Mouse (Mus musculus) hindbrain, postnatal 0 days (tissue): ENCODE measurements around the gene Dpp4. TPM values are rescaled to one million over a fixed set of nuclear protein-coding genes. Genes with fewer than 3 reads are reported as not detected.

Experiments
- ATAC-seq: fragments of 200-750 bp; cut with Nextera tagmentation; 2 replicates; pipeline ENCODE4 v1.8.0; 2017; ENCODE audit warnings: mild to moderate bottlenecking, moderate TSS enrichment, moderate library complexity
- DNase-seq: peaks from one replicate; pipeline ENCODE4 v3.0.0-alpha.2; 2015; ENCODE audit warnings: low spot score
- H3K27ac ChIP-seq: fragments of 300-500 bp; sonication (generic); 2 replicates; pipeline ENCODE4 v1.5.1; 2014; ENCODE audit warnings: mild to moderate bottlenecking
- H3K27me3 ChIP-seq: fragments of 300-500 bp; sonication (generic); 2 replicates; pipeline ENCODE4 v1.6.1; 2014; ENCODE audit warnings: low read length, mixed read lengths; ENCODE audit not compliant: insufficient read depth
- H3K36me3 ChIP-seq: fragments of 300-500 bp; sonication (generic); 2 replicates; pipeline ENCODE4 v1.6.1; 2014; ENCODE audit warnings: low read length, mixed read lengths; ENCODE audit not compliant: insufficient read depth
- H3K4me1 ChIP-seq: fragments of 300-500 bp; sonication (generic); 2 replicates; pipeline ENCODE4 v1.6.1; 2014; ENCODE audit warnings: antibody characterized with exemption, low read length, mixed read lengths; ENCODE audit not compliant: insufficient read depth
- H3K4me2 ChIP-seq: fragments of 300-500 bp; sonication (generic); 2 replicates; pipeline ENCODE4 v1.6.1; 2014; ENCODE audit warnings: low read depth, mild to moderate bottlenecking, low read length, moderate library complexity, mixed read lengths
- H3K4me3 ChIP-seq: fragments of 300-500 bp; sonication (generic); 2 replicates; pipeline ENCODE4 v1.5.1; 2014; ENCODE audit warnings: low read length
- H3K9ac ChIP-seq: fragments of 300-500 bp; sonication (generic); replicated peaks from 2 replicates; pipeline ENCODE4 v1.6.1; 2014; ENCODE audit warnings: mild to moderate bottlenecking, low read length, moderate library complexity, mixed read lengths
- H3K9me3 ChIP-seq: fragments of 300-500 bp; sonication (generic); 2 replicates; pipeline ENCODE4 v1.6.1; 2016; ENCODE audit warnings: low read length, mixed read lengths
- CTCF ChIP-seq: IDR thresholded peaks from 2 replicates; pipeline ENCODE4 v1.5.1; 2016; ENCODE audit warnings: antibody characterized with exemption, control low read depth, low read depth
- WGBS: fragments of 180-500 bp; shearing (Covaris S2); extraction: QIAGEN DNeasy Blood & Tissue Kit; methylation state at CpG from one replicate; pipeline ENCODE4 v1.1.7; 2014; 5-methylcytosine and 5-hydroxymethylcytosine counted together
- polyA plus RNA-seq: library from polyadenylated mRNA; unstranded; fragments of >200 nt; fragmentation: Nextera tagmentation; extraction: Ambion mirVana; gene quantifications from 2 replicates; pipeline ENCODE4 v1.2.1, GENCODE M21; 2015
- total RNA-seq: library from RNA; depleted of rRNA; stranded (reverse); fragments of >200 nt; gene quantifications from 2 replicates; pipeline ENCODE4 v1.2.3, GENCODE M21; 2014

The Dpp4 gene
- total and polyA plus RNA-seq, 2 experiments from 2014 or later = 2.3 to 5.0 TPM

DNA sequence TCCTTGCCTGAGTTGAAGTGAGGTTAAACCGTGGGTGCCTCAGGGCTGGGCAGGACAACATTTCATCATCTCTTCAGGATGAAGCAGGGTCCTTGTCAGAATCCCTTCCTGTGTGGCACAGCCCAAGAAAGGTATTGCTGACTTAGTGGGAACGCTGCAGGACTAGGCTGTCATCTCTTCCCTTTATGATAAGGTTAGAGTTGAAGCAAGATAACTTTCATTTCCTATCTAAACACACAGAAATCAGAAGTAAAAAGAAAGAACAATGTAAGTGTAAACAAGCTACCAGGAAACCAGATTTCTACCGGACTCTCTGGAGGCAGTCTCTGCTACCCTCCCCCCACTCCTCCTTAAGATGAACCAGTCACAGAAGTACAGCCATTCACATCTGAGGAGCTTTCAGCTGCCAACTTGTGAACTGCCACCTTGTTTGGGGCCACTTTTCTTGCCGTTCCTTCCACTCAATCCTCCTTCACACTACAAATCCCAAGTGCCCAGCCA is 3.3 kb downstream of the Dpp4 start:
- H3K36me3 ChIP-seq = no peaks in the 10 kb centered on the region
- H3K27me3 ChIP-seq = no peaks in the 10 kb centered on the region; the same call in none of the 2 replicates
- no peaks in the 10 kb centered on the region for H3K9me3 ChIP-seq
- WGBS = 47% methylated on average over 4 of the region's 4 CpGs
- H3K4me1 ChIP-seq = no peaks in the 10 kb centered on the region; the same call in 1 of the 2 replicates
- no peak overlapping the region for H3K9ac ChIP-seq
- ATAC-seq = no peak
- DNase-seq = no peak
- H3K27ac ChIP-seq = no peak overlapping the region
- no peak overlapping the region for H3K4me2 ChIP-seq
- no peak overlapping the region for H3K4me3 ChIP-seq
- no peak for TF ChIP-seq CTCF

DNA sequence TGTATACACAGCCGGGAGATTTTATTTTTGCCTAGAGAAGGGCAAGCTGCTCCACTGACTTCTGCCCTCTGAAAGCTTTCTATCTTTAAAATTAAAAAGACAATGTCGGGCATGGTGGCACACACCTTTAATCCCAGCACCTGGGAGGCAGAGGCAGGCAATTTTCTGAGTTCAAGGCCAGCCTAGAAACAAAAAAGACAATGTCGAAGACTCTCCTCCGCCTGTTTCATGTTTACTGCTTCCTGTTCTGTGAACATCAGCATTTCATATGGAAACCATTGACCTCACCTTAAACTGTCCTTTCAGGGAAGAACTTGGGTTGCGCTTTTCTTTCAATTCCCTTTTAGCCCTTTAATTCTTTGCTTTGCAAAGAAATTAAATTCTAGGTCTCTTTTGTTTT is 3.8 kb downstream of the Dpp4 start:
- Histone ChIP-seq H3K27me3 (no peaks in the 10 kb centered on the region; the same call in none of the 2 replicates), H3K27ac (no peak overlapping the region), H3K4me2 (no peak overlapping the region), H3K9me3 (no peaks in the 10 kb centered on the region), H3K36me3 (no peaks in the 10 kb centered on the region), H3K9ac (no peak overlapping the region), H3K4me3 (no peak overlapping the region), H3K4me1 (no peaks in the 10 kb centered on the region; the same call in 1 of the 2 replicates)
- no peak for TF ChIP-seq CTCF
- WGBS = 81% methylated on average over 5 of the region's 5 CpGs
- no peak for ATAC-seq
- no peak for DNase-seq

DNA sequence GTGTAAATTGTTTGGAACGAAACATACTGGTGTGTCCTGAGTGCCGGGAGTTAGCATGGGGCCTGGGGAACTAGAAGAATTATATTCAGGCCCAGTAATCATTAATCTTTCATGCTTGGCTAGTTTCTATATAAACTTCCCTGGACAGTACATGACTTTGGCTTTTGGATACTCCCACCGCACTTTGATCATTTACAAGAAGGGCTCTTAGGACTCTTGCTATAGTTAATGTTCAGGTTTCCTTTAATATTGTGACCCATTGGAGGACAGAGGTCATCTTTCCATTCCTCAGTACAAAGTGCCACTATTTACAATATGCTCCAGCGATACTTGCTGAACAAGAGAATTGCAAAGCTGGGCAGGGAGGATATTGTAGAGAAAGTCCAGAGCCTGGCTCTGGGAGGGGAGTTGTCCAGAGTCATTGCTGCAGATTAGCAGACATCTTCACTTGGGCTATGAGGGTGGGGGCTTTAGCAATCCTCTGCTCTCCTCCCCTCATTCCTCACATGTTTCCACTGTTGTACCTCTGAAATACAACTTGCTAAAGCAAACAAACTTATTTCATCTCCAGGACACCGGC is 8.4 kb downstream of the Dpp4 start:
- WGBS = 75% methylated on average over 5 of the region's 5 CpGs
- no peak for TF ChIP-seq CTCF
- ATAC-seq = no peak
- no peaks in the 10 kb centered on the region for H3K4me1 ChIP-seq
- no peaks in the 10 kb centered on the region for H3K36me3 ChIP-seq
- DNase-seq = no peak
- H3K4me3 ChIP-seq = no peak overlapping the region
- no peak overlapping the region for H3K4me2 ChIP-seq
- H3K27me3 ChIP-seq = no peaks in the 10 kb centered on the region
- no peaks in the 10 kb centered on the region for H3K9me3 ChIP-seq
- H3K9ac ChIP-seq = no peak overlapping the region
- no peak overlapping the region for H3K27ac ChIP-seq

DNA sequence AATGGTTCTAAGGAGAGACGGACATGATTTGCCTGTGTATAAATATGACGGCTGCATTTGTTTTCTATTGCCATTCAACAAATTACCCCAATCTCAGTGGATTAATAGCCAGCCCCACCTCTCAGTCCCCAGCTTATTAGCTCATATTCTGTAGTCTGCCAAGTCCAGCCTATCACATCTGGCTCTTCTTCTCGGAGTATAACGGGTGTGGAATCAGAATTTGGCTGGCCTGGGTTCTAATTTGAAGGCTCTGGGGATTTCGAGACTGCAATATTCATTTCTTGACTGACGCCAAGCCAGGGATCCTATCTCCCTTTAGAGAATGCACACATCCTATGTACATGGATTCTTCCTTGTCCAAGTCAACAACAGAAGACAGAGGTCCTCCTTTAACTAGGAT is 11.0 kb downstream of the Dpp4 start:
- DNase-seq (no peak), ATAC-seq (no peak)
- no peak overlapping the region for H3K4me2 ChIP-seq
- no peaks in the 10 kb centered on the region for H3K27me3 ChIP-seq
- no peaks in the 10 kb centered on the region for H3K9me3 ChIP-seq
- no peaks in the 10 kb centered on the region for H3K4me1 ChIP-seq
- WGBS = 84% methylated on average over 6 of the region's 6 CpGs
- H3K4me3 ChIP-seq = no peak overlapping the region
- TF ChIP-seq CTCF = no peak
- H3K27ac ChIP-seq = no peak overlapping the region
- H3K9ac ChIP-seq = no peak overlapping the region
- no peaks in the 10 kb centered on the region for H3K36me3 ChIP-seq

DNA sequence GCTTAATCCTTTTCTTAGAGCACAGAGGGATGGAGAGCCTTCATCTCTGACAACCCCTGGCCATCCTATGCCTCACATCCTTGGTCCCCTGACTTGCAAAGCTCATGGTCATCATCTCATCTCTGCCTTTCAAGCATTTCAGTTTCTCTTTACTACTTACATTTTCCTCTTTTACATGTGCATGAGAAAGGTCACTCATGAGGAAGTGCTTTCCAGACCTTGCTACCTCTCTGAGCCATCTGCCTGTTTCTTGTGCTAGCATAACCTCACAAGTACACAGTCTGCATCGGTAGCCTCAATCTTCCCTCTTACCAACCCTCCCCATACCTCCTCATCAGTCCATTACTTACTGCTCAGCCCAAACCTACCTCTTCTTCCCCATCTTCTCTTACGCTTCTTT is 12.2 kb downstream of the Dpp4 start:
- H3K36me3 ChIP-seq = no peaks in the 10 kb centered on the region
- no peak for DNase-seq
- no peaks in the 10 kb centered on the region for H3K4me1 ChIP-seq
- no peak overlapping the region for H3K27ac ChIP-seq
- no peaks in the 10 kb centered on the region for H3K9me3 ChIP-seq
- H3K9ac ChIP-seq = no peak overlapping the region
- WGBS = 98% methylated on average over 2 of the region's 2 CpGs
- ATAC-seq = no peak
- H3K4me3 ChIP-seq = no peak overlapping the region
- no peak for TF ChIP-seq CTCF
- H3K27me3 ChIP-seq = no peaks in the 10 kb centered on the region
- H3K4me2 ChIP-seq = no peak overlapping the region

DNA sequence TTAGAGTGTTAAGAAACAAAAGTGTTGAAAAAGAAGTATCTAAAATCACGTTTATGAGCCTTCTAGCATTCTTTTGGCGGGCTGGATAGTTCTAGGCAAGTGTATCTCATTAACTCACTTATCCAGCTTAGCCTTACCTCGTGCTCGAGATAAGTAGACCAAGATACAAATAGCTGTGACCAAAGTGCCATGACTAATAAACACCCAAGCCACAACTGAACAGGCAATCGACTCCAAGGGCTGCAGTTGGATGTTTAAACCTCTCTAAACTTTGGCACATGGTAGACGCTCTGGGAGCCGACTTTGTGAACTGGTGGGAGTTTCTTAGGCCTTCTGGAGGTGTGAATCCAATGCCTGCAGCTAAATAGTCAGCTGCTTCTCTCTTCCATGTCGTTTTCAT is 12.7 kb downstream of the Dpp4 start:
- no peak overlapping the region for H3K9ac ChIP-seq
- H3K4me3 ChIP-seq = no peak overlapping the region
- no peak overlapping the region for H3K27ac ChIP-seq
- no peaks in the 10 kb centered on the region for H3K9me3 ChIP-seq
- DNase-seq = no peak
- H3K27me3 ChIP-seq = no peaks in the 10 kb centered on the region
- no peaks in the 10 kb centered on the region for H3K4me1 ChIP-seq
- WGBS = 79% methylated on average over 8 of the region's 8 CpGs
- TF ChIP-seq CTCF = no peak
- ATAC-seq = no peak
- H3K36me3 ChIP-seq = no peaks in the 10 kb centered on the region
- no peak overlapping the region for H3K4me2 ChIP-seq

DNA sequence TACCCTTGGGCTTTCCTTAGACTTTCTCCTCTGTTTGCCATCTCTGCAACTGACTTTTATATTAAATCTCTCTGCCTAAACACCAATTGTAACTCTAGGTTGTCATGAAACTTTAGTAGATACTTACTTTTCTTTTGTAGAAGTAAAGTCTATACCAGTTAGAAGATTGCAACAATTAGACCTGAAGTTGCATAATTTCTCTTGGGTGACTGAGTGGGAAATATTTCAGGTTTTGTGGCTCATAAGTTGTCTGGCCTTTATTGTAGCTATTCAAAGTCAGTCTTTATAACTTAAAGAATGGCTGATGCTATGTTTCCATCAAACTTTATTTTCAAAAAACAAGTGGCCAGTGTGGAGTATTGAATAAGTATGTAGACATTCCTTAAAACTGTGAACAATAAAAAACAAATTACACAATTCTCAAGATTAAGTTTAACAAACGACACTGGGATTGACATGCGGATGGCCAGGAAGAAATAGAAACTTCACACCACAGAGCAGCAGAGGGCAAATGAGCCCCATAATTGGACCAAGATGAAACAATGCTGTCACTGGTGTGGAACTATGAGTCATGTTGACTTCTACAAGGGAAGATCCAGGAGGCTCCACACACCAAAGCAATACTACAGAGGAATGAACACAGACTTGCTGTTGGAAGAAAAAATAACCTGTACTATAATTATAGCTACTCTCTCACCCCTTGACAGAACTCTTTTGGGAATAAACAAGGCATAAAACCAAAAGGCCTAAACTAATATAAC is 13.7 kb downstream of the Dpp4 start:
- 95% methylated on average over 2 of the region's 2 CpGs for WGBS
- ATAC-seq = no peak
- Histone ChIP-seq H3K4me2 (no peak overlapping the region), H3K4me3 (no peak overlapping the region), H3K27me3 (no peaks in the 10 kb centered on the region), H3K4me1 (no peaks in the 10 kb centered on the region), H3K9ac (no peak overlapping the region), H3K9me3 (no peaks in the 10 kb centered on the region), H3K36me3 (no peaks in the 10 kb centered on the region), H3K27ac (no peak overlapping the region)
- DNase-seq = no peak
- no peak for TF ChIP-seq CTCF
